Mouse (Mus musculus) lung, adult 18-20 months (tissue): ENCODE results near the gene Pa2g4.

Source experiments
- DNase-seq, 2 experiments: peaks; one replicate each; pipeline ENCODE4 v3.0.0; 2022; ENCODE audit warnings: mixed read lengths in 2 of 2

The Pa2g4 gene

GRCm38 (mm10) chr10:128535624-128536265 lies 30.0 kb downstream of the Pa2g4 start:
- DNase-seq = no peak

- no peak for DNase-seq
Measured at GRCm38 (mm10) chr10:128535206-128535605, 30.6 kb downstream of the Pa2g4 start.

- peak in 1 of 2 experiments; percentile 26 for DNase-seq
Measured at GRCm38 (mm10) chr10:128526366-128527356, 39.1 kb downstream of the Pa2g4 start.

GRCm38 (mm10) chr10:128525671-128526308 lies 40.0 kb downstream of the Pa2g4 start, which contains the start of gene Esyt1:
Gene Esyt1, minus strand, starts transcription at chr10:128525871.
- peak; percentile 99 for DNase-seq

GRCm38 (mm10) chr10:128524732-128525662 lies 40.8 kb downstream of the Pa2g4 start:
- peak; percentile 60 to 67 for DNase-seq

- DNase-seq = no peak
Measured at GRCm38 (mm10) chr10:128524111-128524731, 41.6 kb downstream of the Pa2g4 start.

- DNase-seq = no peak
Measured at GRCm38 (mm10) chr10:128522351-128522750, 43.4 kb downstream of the Pa2g4 start.

- no peak for DNase-seq
Measured at GRCm38 (mm10) chr10:128520591-128520990, 45.2 kb downstream of the Pa2g4 start.

GRCm38 (mm10) chr10:128518833-128519232 lies 47.0 kb downstream of the Pa2g4 start:
- peak; percentile 57 to 72 for DNase-seq

GRCm38 (mm10) chr10:128516677-128517076 lies 49.1 kb downstream of the Pa2g4 start:
- peak in 1 of 2 experiments; percentile 33 for DNase-seq

- no peak for DNase-seq
Measured at GRCm38 (mm10) chr10:128516029-128516428, 49.8 kb downstream of the Pa2g4 start.

- no peak for DNase-seq
Measured at GRCm38 (mm10) chr10:128515044-128515443, 50.7 kb downstream of the Pa2g4 start.

- no peak for DNase-seq
Measured at GRCm38 (mm10) chr10:128511761-128512160, 54.0 kb downstream of the Pa2g4 start.

GRCm38 (mm10) chr10:128511189-128511588 lies 54.6 kb downstream of the Pa2g4 start:
- DNase-seq = no peak

GRCm38 (mm10) chr10:128510301-128510700 lies 55.5 kb downstream of the Pa2g4 start:
- no peak for DNase-seq

- no peak for DNase-seq
Measured at GRCm38 (mm10) chr10:128509831-128510230, 56.0 kb downstream of the Pa2g4 start.

- no peak for DNase-seq
Measured at GRCm38 (mm10) chr10:128509203-128509602, 56.6 kb downstream of the Pa2g4 start.

- DNase-seq = no peak
Measured at GRCm38 (mm10) chr10:128508260-128508659, 57.5 kb downstream of the Pa2g4 start.
